Mouse (Mus musculus): Measurements from ENCODE around the gene Glp2r.

Gene Glp2r

GRCm38 (mm10) chr11:67771053-67771452, at the start of gene Glp2r:
Glp2r (minus strand) TSS chr11:67771153.
- no peak for DNase-seq

GRCm38 (mm10) chr11:67820221-67820620, 49.3 kb upstream of the Glp2r start:
- peak; percentile 22 to 38 for DNase-seq

- peak; percentile 43 to 65 for DNase-seq
These were observed 48.7 kb upstream of the Glp2r start for GRCm38 (mm10) chr11:67819604-67820003.

GRCm38 (mm10) chr11:67811535-67811934, 40.6 kb upstream of the Glp2r start:
- DNase-seq: peak; percentile 45 to 73

GRCm38 (mm10) chr11:67808051-67808450, 37.1 kb upstream of the Glp2r start:
- DNase-seq: peak; percentile 11 to 27

- DNase-seq: no peak
These were observed 36.1 kb upstream of the Glp2r start for GRCm38 (mm10) chr11:67806832-67807597.

- DNase-seq: no peak
These were observed 34.6 kb upstream of the Glp2r start for GRCm38 (mm10) chr11:67805538-67805937.

GRCm38 (mm10) chr11:67801169-67801568, 30.2 kb upstream of the Glp2r start:
- no peak for DNase-seq

GRCm38 (mm10) chr11:67800130-67800723, 29.3 kb upstream of the Glp2r start:
- DNase-seq: no peak

- DNase-seq: peak; percentile 56 to 72
These were observed 27.0 kb upstream of the Glp2r start, which contains the start of gene Dhrs7c for GRCm38 (mm10) chr11:67797931-67798330. Dhrs7c (plus strand) TSS chr11:67798187.

- no peak for DNase-seq
These were observed 19.2 kb upstream of the Glp2r start for GRCm38 (mm10) chr11:67790182-67790581.

GRCm38 (mm10) chr11:67774379-67774778, 3.4 kb upstream of the Glp2r start, which contains the start of gene Gsg1l2:
Gsg1l2 (plus strand) TSS chr11:67774608.
- DNase-seq: peak; percentile 16 to 40

- DNase-seq: peak; percentile 67 to 80
These were observed 1.6 kb upstream of the Glp2r start for GRCm38 (mm10) chr11:67772577-67772976.

- no peak for DNase-seq
These were observed 738 bp upstream of the Glp2r start for GRCm38 (mm10) chr11:67771691-67772090.

- DNase-seq: peak; percentile 39 to 46
These were observed 13.4 kb downstream of the Glp2r start for GRCm38 (mm10) chr11:67757373-67758167.

GRCm38 (mm10) chr11:67756287-67756686, 14.7 kb downstream of the Glp2r start:
- DNase-seq: no peak

- DNase-seq: no peak
These were observed 29.4 kb downstream of the Glp2r start for GRCm38 (mm10) chr11:67741569-67741968.

- DNase-seq: no peak
These were observed 32.0 kb downstream of the Glp2r start for GRCm38 (mm10) chr11:67738846-67739490.

- DNase-seq: no peak
These were observed 32.6 kb downstream of the Glp2r start for GRCm38 (mm10) chr11:67738345-67738744.

GRCm38 (mm10) chr11:67734597-67734996, 36.4 kb downstream of the Glp2r start:
- no peak for DNase-seq

GRCm38 (mm10) chr11:67733726-67734125, 37.2 kb downstream of the Glp2r start:
- peak in 1 of 2 experiments; percentile 19 for DNase-seq

GRCm38 (mm10) chr11:67731056-67731455, 39.9 kb downstream of the Glp2r start:
- no peak for DNase-seq

GRCm38 (mm10) chr11:67728726-67729125, 42.2 kb downstream of the Glp2r start:
- DNase-seq: no peak

Data from cerebellum, postnatal 25 days (tissue).